Mouse (Mus musculus) lung, embryonic 15.5 days (tissue): ENCODE data around the gene Tmem245. TPM values are rescaled to one million over a fixed set of nuclear protein-coding genes. Genes with fewer than 3 reads are reported as not detected.
A peak's percentile ranks its signal among the peaks of the same experiment; 100 is the strongest.

Experiments
- ATAC-seq: fragments of 200-750 bp; cut with Nextera tagmentation; 2 replicates; pipeline ENCODE4 v1.8.0; 2017; ENCODE audit warnings: moderate number of reproducible peaks, borderline replicate concordance; ENCODE audit not compliant: low FRiP score, low TSS enrichment; ENCODE audit errors: extremely low read depth
- H3K27ac ChIP-seq: fragments of 300-500 bp; sonication (generic); 2 replicates; pipeline ENCODE4 v1.5.1; 2015; ENCODE audit warnings: moderate library complexity, mild to moderate bottlenecking, inconsistent platforms
- H3K27me3 ChIP-seq: fragments of 300-500 bp; sonication (generic); 2 replicates; pipeline ENCODE4 v1.6.1; 2015; ENCODE audit warnings: inconsistent platforms
- H3K36me3 ChIP-seq: fragments of 300-500 bp; sonication (generic); 2 replicates; pipeline ENCODE4 v1.6.1; 2015; ENCODE audit warnings: inconsistent platforms
- H3K4me1 ChIP-seq: fragments of 300-500 bp; sonication (generic); 2 replicates; pipeline ENCODE4 v1.6.1; 2015; ENCODE audit warnings: inconsistent platforms
- H3K4me2 ChIP-seq: fragments of 300-500 bp; sonication (generic); 2 replicates; pipeline ENCODE4 v1.6.1; 2015; ENCODE audit warnings: inconsistent platforms, mild to moderate bottlenecking, moderate library complexity
- H3K4me3 ChIP-seq: fragments of 300-500 bp; sonication (generic); 2 replicates; pipeline ENCODE4 v1.5.1; 2015; ENCODE audit warnings: mild to moderate bottlenecking, inconsistent platforms
- H3K9ac ChIP-seq: fragments of 300-500 bp; sonication (generic); 2 replicates; pipeline ENCODE4 v1.6.1; 2015; ENCODE audit warnings: inconsistent platforms
- H3K9me3 ChIP-seq: fragments of 300-500 bp; sonication (generic); 2 replicates; pipeline ENCODE4 v1.6.1; 2016; ENCODE audit warnings: inconsistent platforms
- whole genome bisulfite sequencing: fragments of 180-500 bp; shearing (Covaris S2); methylation state at CpG from one replicate; pipeline ENCODE4 v1.1.7; 2015; 5-methylcytosine and 5-hydroxymethylcytosine counted together
- polyA plus RNA-seq: library from polyadenylated mRNA; unstranded; fragments of >200 nt; fragmentation: Nextera tagmentation; extraction: Ambion mirVana; gene quantifications from 2 replicates; pipeline ENCODE4 v1.2.1, GENCODE M21; 2015

Gene Tmem245
- polyA plus RNA-seq, 1 experiment from 2014 or later: 12.3 TPM

GRCm38 (mm10) chr4:56949494-56949893 is 2.3 kb upstream of the Tmem245 start:
- 63% methylated on average over 6 of the region's 6 CpGs for WGBS
- H3K9me3 ChIP-seq: no peaks in the 10 kb centered on the region
- H3K27ac ChIP-seq: no peak overlapping the region
- H3K9ac ChIP-seq: no peak overlapping the region
- H3K4me2 ChIP-seq: no peak overlapping the region
- H3K4me3 ChIP-seq: no peak overlapping the region
- ATAC-seq: no peak
- no peaks in the 10 kb centered on the region for H3K36me3 ChIP-seq
- no peaks in the 10 kb centered on the region for H3K27me3 ChIP-seq
- peaks cover 18% of the 10 kb centered on the region for H3K4me1 ChIP-seq

DNA sequence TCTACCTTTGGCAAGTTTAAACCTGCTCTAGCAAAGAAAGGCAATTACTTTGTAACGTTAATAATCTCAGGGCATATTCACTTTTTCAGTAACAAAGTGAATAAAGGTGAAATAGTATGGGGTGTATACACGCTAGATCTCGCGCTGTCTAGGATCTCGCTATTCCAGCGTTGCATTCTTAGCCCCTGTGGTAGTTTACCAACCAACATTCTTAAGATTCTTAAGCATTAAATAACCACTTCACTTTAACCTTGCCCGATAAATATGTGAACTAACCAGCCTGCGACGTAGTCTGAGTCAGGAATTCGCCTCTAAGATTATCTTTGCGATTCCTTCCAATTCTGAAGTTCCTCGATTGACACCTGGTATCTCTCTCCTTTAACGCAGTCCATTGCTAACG is 1.1 kb downstream of the Tmem245 start:
- no peak for ATAC-seq
- H3K4me1 ChIP-seq: peaks cover 41% of the 10 kb centered on the region
- under 1% methylated on average over 14 of the region's 14 CpGs for WGBS
- H3K27me3 ChIP-seq: no peaks in the 10 kb centered on the region
- peak overlapping the region; percentile 75 for H3K4me2 ChIP-seq
- peak overlapping the region; percentile 88; the same call in 1 of the 2 replicates for H3K27ac ChIP-seq
- no peaks in the 10 kb centered on the region for H3K9me3 ChIP-seq
- H3K36me3 ChIP-seq: no peaks in the 10 kb centered on the region
- peak overlapping the region; percentile 82 for H3K9ac ChIP-seq
- H3K4me3 ChIP-seq: peak overlapping the region; percentile 78

DNA sequence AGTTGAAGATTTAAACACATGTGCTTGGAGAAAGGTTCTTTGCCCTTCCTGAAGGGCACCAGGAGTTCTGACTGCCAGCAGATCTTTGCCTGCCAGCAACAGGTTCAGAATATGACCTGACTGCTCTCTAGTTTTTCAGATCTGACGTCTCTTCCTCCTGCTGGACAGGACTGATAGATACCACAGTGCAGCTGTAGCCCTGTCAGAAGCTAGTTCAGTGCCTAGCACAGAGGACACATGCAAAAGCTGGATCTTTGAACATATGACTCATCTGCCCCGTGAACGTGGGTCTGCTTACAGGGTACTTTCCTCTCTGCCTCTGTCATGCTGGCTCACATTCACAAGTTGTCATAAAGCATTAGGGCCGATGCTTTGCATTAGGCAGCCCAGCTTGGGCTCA is 3.0 kb downstream of the Tmem245 start:
- WGBS: 51% methylated on average over 4 of the region's 4 CpGs
- no peaks in the 10 kb centered on the region for H3K36me3 ChIP-seq
- H3K4me1 ChIP-seq: peaks cover 53% of the 10 kb centered on the region
- no peak for ATAC-seq
- H3K9me3 ChIP-seq: no peaks in the 10 kb centered on the region
- no peak overlapping the region for H3K9ac ChIP-seq
- H3K4me2 ChIP-seq: 0 out of 2 replicates have a peak overlapping the region, but pooled peaks have one; percentile 21
- H3K27me3 ChIP-seq: no peaks in the 10 kb centered on the region
- H3K4me3 ChIP-seq: no peak overlapping the region
- no peak overlapping the region for H3K27ac ChIP-seq

- H3K4me1 ChIP-seq: peaks cover 55% of the 10 kb centered on the region
- WGBS: 67% methylated on average over 1 of the region's 1 CpGs
These were observed 4.0 kb downstream of the Tmem245 start for GRCm38 (mm10) chr4:56943258-56943657.

GRCm38 (mm10) chr4:56942567-56942966 is 4.7 kb downstream of the Tmem245 start:
- H3K4me3 ChIP-seq: no peak overlapping the region
- H3K9me3 ChIP-seq: no peaks in the 10 kb centered on the region
- ATAC-seq: no peak
- peaks cover 54% of the 10 kb centered on the region for H3K4me1 ChIP-seq
- no peak overlapping the region for H3K9ac ChIP-seq
- no peaks in the 10 kb centered on the region for H3K36me3 ChIP-seq
- 0 out of 2 replicates have a peak overlapping the region, but pooled peaks have one; percentile 22 for H3K27ac ChIP-seq
- H3K27me3 ChIP-seq: no peaks in the 10 kb centered on the region
- H3K4me2 ChIP-seq: no peak overlapping the region
- 59% methylated on average over 1 of the region's 1 CpGs for WGBS

More at GRCm38 (mm10) chr4:56943258-56943657, 4.0 kb downstream of the Tmem245 start:
- Histone ChIP-seq H3K27ac (no peak overlapping the region), H3K4me3 (no peak overlapping the region), H3K4me2 (peak overlapping the region; percentile 21), H3K27me3 (no peaks in the 10 kb centered on the region), H3K9me3 (no peaks in the 10 kb centered on the region), H3K9ac (no peak overlapping the region), H3K36me3 (no peaks in the 10 kb centered on the region)
- ATAC-seq: no peak

GRCm38 (mm10) chr4:56941481-56941880 is 5.8 kb downstream of the Tmem245 start:
- no peak overlapping the region for H3K4me3 ChIP-seq
- no peaks in the 10 kb centered on the region for H3K36me3 ChIP-seq
- no peak overlapping the region for H3K27ac ChIP-seq
- 87% methylated on average over 4 of the region's 4 CpGs for WGBS
- no peaks in the 10 kb centered on the region for H3K27me3 ChIP-seq
- no peak overlapping the region for H3K9ac ChIP-seq
- peaks cover 56% of the 10 kb centered on the region for H3K4me1 ChIP-seq
- no peak for ATAC-seq
- H3K9me3 ChIP-seq: no peaks in the 10 kb centered on the region
- H3K4me2 ChIP-seq: no peak overlapping the region

DNA sequence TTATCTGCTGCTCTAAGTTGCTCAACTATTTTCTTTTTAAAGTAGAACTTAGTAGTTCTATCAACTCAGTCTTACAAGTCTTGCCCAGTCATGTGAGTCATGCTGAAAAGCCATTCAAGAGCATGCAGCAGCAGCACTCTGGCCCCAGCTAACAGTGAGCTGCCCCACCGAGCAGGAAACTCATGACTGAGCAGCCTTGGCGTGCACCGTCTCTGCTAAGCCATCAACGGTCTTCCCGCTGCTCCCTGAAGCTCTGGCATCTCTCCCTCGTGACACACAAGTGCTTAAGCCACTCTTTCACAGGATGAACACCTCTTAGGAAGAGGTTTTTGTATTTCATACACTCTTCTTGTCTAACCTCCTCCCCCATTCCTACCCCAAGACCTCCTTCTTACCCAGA is 10.1 kb downstream of the Tmem245 start:
- Histone ChIP-seq H3K9me3 (no peaks in the 10 kb centered on the region), H3K4me3 (no peak overlapping the region), H3K27me3 (no peaks in the 10 kb centered on the region), H3K4me1 (peaks cover 20% of the 10 kb centered on the region), H3K9ac (no peak overlapping the region), H3K4me2 (no peak overlapping the region), H3K27ac (no peak overlapping the region), H3K36me3 (peaks cover 18% of the 10 kb centered on the region)
- no peak for ATAC-seq
- 44% methylated on average over 6 of the region's 6 CpGs for WGBS

DNA sequence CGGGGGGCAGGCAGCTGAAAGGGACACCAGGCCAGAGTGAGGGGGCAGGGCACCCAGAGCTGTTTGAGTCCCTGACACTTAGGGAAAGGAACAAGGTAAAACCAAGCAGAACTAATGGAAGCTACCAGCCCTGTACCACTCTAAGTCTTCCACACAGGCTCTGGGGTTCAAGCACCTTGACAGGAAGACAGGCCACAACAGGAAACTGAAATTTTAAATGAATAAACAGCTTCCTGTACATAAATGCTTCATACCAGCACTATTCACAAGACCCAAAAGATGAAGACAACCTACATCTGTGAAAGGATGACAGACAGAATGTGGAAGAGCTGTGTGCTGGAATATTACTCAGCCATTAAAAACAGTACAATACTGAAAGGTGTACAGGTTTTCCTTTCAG is 11.9 kb downstream of the Tmem245 start:
- H3K9ac ChIP-seq: no peak overlapping the region
- ATAC-seq: no peak
- no peak overlapping the region for H3K4me3 ChIP-seq
- WGBS: no CpG with 5 or more reads among the region's 1 CpGs
- no peak overlapping the region for H3K4me2 ChIP-seq
- peaks cover 18% of the 10 kb centered on the region for H3K36me3 ChIP-seq
- no peaks in the 10 kb centered on the region for H3K9me3 ChIP-seq
- H3K27ac ChIP-seq: no peak overlapping the region
- no peaks in the 10 kb centered on the region for H3K27me3 ChIP-seq
- H3K4me1 ChIP-seq: peaks cover 13% of the 10 kb centered on the region

DNA sequence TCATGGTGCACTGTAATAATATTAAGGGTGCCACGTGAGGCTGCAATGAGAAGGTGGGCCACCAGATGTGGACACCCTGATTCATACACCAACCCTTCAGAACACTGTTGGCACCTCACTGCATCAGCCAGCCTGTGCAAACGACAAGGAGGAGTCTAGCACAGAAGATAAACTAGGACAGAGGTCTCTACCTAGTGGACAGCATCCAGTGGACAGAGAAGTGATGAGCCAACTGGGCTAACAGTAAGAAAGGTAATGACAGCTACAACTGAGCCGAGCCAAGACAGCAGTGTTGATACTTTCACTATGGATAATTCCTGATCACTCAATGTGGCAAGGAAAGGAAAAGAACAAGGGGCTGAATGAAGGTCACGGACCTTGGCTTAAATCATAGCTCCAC is 14.1 kb downstream of the Tmem245 start:
- H3K36me3 ChIP-seq: peaks cover 18% of the 10 kb centered on the region
- H3K27me3 ChIP-seq: no peaks in the 10 kb centered on the region
- H3K9ac ChIP-seq: no peak overlapping the region
- peaks cover 6% of the 10 kb centered on the region for H3K4me1 ChIP-seq
- ATAC-seq: no peak
- no peaks in the 10 kb centered on the region for H3K9me3 ChIP-seq
- 84% methylated on average over 4 of the region's 4 CpGs for WGBS
- no peak overlapping the region for H3K4me3 ChIP-seq
- H3K27ac ChIP-seq: no peak overlapping the region
- no peak overlapping the region for H3K4me2 ChIP-seq

GRCm38 (mm10) chr4:56932096-56932495 is 15.1 kb downstream of the Tmem245 start:
- H3K27ac ChIP-seq: no peak overlapping the region
- no peaks in the 10 kb centered on the region for H3K9me3 ChIP-seq
- 58% methylated on average over 7 of the region's 7 CpGs for WGBS
- H3K9ac ChIP-seq: no peak overlapping the region
- H3K36me3 ChIP-seq: peaks cover 18% of the 10 kb centered on the region
- no peak overlapping the region for H3K4me2 ChIP-seq
- H3K4me1 ChIP-seq: no peaks in the 10 kb centered on the region; the same call in 1 of the 2 replicates
- no peak for ATAC-seq
- no peak overlapping the region for H3K4me3 ChIP-seq
- no peaks in the 10 kb centered on the region for H3K27me3 ChIP-seq

DNA sequence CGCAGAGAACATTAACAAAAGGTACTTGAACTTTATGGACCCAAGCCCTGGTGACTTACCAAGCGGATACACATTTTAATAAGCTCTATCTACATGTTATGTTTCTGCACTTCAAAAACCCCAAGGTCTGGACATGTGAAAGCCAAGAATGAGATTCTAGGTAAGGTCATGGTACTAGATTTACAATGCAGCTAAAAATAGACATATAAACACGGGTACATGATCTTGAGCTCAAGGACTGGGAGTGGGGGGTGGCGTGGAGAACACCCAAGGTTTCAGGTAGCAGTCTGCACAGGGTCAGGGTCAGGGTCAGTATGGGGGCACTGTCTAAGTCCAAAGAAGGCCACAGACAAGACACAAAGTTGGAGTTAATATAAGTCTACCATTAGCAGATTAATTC is 16.9 kb downstream of the Tmem245 start:
- H3K36me3 ChIP-seq: peaks cover 28% of the 10 kb centered on the region
- WGBS: 72% methylated on average over 4 of the region's 4 CpGs
- no peak overlapping the region for H3K27ac ChIP-seq
- no peak overlapping the region for H3K9ac ChIP-seq
- ATAC-seq: no peak
- no peak overlapping the region for H3K4me2 ChIP-seq
- H3K27me3 ChIP-seq: no peaks in the 10 kb centered on the region
- H3K4me1 ChIP-seq: no peaks in the 10 kb centered on the region
- no peak overlapping the region for H3K4me3 ChIP-seq
- H3K9me3 ChIP-seq: no peaks in the 10 kb centered on the region

GRCm38 (mm10) chr4:56926971-56927370 is 20.3 kb downstream of the Tmem245 start:
- no peak overlapping the region for H3K4me3 ChIP-seq
- H3K4me2 ChIP-seq: no peak overlapping the region
- no peaks in the 10 kb centered on the region for H3K4me1 ChIP-seq
- H3K27me3 ChIP-seq: no peaks in the 10 kb centered on the region
- 79% methylated on average over 4 of the region's 4 CpGs for WGBS
- H3K9ac ChIP-seq: no peak overlapping the region
- H3K9me3 ChIP-seq: no peaks in the 10 kb centered on the region
- H3K36me3 ChIP-seq: peaks cover 44% of the 10 kb centered on the region
- no peak overlapping the region for H3K27ac ChIP-seq
- no peak for ATAC-seq

DNA sequence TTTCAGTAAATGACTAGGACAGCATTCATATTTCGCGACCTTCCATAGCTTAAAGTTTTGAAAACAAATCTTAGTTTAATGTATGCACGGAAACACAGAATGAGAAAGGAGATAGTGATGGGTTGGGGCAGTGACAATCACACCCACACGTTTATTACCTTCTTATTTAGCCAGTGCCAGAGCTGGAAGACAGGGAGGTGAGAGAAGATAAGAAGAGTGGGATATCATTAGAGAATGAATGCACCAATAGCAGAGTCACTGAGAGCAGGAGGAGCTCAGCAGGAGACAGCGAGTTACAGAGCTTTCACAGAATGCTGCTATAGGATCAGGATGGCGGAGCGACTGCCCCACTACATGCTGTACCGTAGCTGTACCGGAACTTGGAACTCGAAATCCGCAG is 25.0 kb downstream of the Tmem245 start:
- H3K9me3 ChIP-seq: no peaks in the 10 kb centered on the region
- no peak for ATAC-seq
- no peak overlapping the region for H3K9ac ChIP-seq
- 90% methylated on average over 11 of the region's 11 CpGs for WGBS
- H3K4me1 ChIP-seq: no peaks in the 10 kb centered on the region
- H3K27me3 ChIP-seq: no peaks in the 10 kb centered on the region
- H3K4me3 ChIP-seq: no peak overlapping the region
- H3K36me3 ChIP-seq: peaks cover 51% of the 10 kb centered on the region
- no peak overlapping the region for H3K27ac ChIP-seq
- no peak overlapping the region for H3K4me2 ChIP-seq
